Mouse (Mus musculus) CH12.LX (cell line): ENCODE data around the gene Lrp10. TPM values are rescaled to one million over a fixed set of nuclear protein-coding genes. Genes with fewer than 3 reads are reported as not detected.

ENCODE experiments used
- DNase-seq: peaks from one replicate; pipeline ENCODE4 v3.0.0-alpha.2; 2013; ENCODE audit errors: extremely low read depth
- H3K27ac ChIP-seq: 2 replicates; pipeline ENCODE4 v1.5.1; 2012; ENCODE audit warnings: low read depth, mild to moderate bottlenecking, control low read depth, moderate library complexity; ENCODE audit not compliant: insufficient read depth
- H3K27me3 ChIP-seq: replicated peaks from 2 replicates; pipeline ENCODE3; 2012; ENCODE audit warnings: inconsistent platforms
- H3K36me3 ChIP-seq, 2 experiments: replicated peaks in 1 of 2; 2 replicates each; pipeline versions ENCODE3 to v1.6.1; 2012; ENCODE audit warnings: inconsistent platforms in 1 of 2, low read length in 1 of 2, mild to moderate bottlenecking in 1 of 2, mixed read lengths in 1 of 2, moderate library complexity in 1 of 2; ENCODE audit not compliant: control insufficient read depth in 1 of 2, insufficient read depth in 1 of 2
- H3K4me1 ChIP-seq, 2 experiments: 2 replicates each; pipeline ENCODE4 v1.6.1; 2012; ENCODE audit warnings: inconsistent platforms in 1 of 2, moderate library complexity in 1 of 2; ENCODE audit not compliant: insufficient read depth in 2 of 2, control insufficient read depth in 1 of 2
- H3K4me2 ChIP-seq: 2 replicates; pipeline ENCODE4 v1.6.1; 2012; ENCODE audit warnings: low read depth, mild to moderate bottlenecking, control low read depth; ENCODE audit not compliant: poor library complexity, insufficient read depth, severe bottlenecking
- H3K4me3 ChIP-seq, 3 experiments: fragments of 150-350 bp in 1 of 3; sonication (generic) in 1 of 3; replicated peaks in 1 of 3; 2 replicates each; pipeline versions ENCODE3 to v1.5.1; 2011 to 2012; ENCODE audit warnings: low read depth in 2 of 3, low read length in 2 of 3, mild to moderate bottlenecking in 2 of 3, moderate library complexity in 2 of 3, control low read depth in 1 of 3, improper control_type of control experiment in 1 of 3, inconsistent platforms in 1 of 3, mixed read lengths in 1 of 3; ENCODE audit not compliant: poor library complexity in 1 of 3
- H3K79me2 ChIP-seq: replicated peaks from 2 replicates; pipeline ENCODE4 v1.6.1; 2012; ENCODE audit warnings: mild to moderate bottlenecking, moderate library complexity; ENCODE audit not compliant: control insufficient read depth, poor library complexity, insufficient read depth, severe bottlenecking; ENCODE audit errors: extremely low read depth
- H3K9ac ChIP-seq: 2 replicates; pipeline ENCODE4 v1.6.1; 2012; ENCODE audit warnings: low read depth, mild to moderate bottlenecking, control low read depth, moderate library complexity; ENCODE audit not compliant: insufficient read depth
- H3K9me3 ChIP-seq: replicated peaks from 2 replicates; pipeline ENCODE3; 2012; ENCODE audit warnings: low read length, inconsistent platforms, mixed read lengths
- CHD2 ChIP-seq: IDR thresholded peaks from 2 replicates; pipeline ENCODE4 v1.6.1; 2011; ENCODE audit warnings: low read length, improper control_type of control experiment
- E2F4 ChIP-seq: IDR thresholded peaks from 2 replicates; pipeline ENCODE4 v1.6.1; 2011; ENCODE audit warnings: low read depth, low read length, improper control_type of control experiment; ENCODE audit not compliant: insufficient replicate concordance
- ELF1 ChIP-seq: IDR thresholded peaks from 2 replicates; pipeline ENCODE4 v1.6.1; 2014; ENCODE audit warnings: low read depth, mild to moderate bottlenecking, inconsistent platforms, low read length, improper control_type of control experiment
- EP300 ChIP-seq: IDR thresholded peaks from 2 replicates; pipeline ENCODE4 v1.6.1; 2011; ENCODE audit warnings: low read length, improper control_type of control experiment
- ETS1 ChIP-seq: conservative IDR thresholded peaks from 2 replicates; pipeline ENCODE4 v1.6.1; 2012; ENCODE audit warnings: low read depth, mild to moderate bottlenecking, inconsistent platforms, low read length, improper control_type of control experiment, moderate library complexity
- GABPA ChIP-seq: IDR thresholded peaks from 2 replicates; pipeline ENCODE4 v1.6.1; 2012; ENCODE audit warnings: low read depth, low read length, improper control_type of control experiment, inconsistent platforms; ENCODE audit not compliant: insufficient replicate concordance
- HCFC1 ChIP-seq: IDR thresholded peaks from 2 replicates; pipeline ENCODE4 v1.6.1; 2012; ENCODE audit warnings: low read depth, mild to moderate bottlenecking, inconsistent platforms, low read length, improper control_type of control experiment
- IRF4 ChIP-seq: IDR thresholded peaks from 2 replicates; pipeline ENCODE4 v1.6.1; 2014; ENCODE audit warnings: low read depth, mild to moderate bottlenecking, inconsistent platforms, low read length, improper control_type of control experiment
- MAX ChIP-seq: IDR thresholded peaks from 2 replicates; pipeline ENCODE4 v1.6.1; 2011; ENCODE audit warnings: low read length, improper control_type of control experiment
- MAZ ChIP-seq: IDR thresholded peaks from 2 replicates; pipeline ENCODE4 v1.6.1; 2012; ENCODE audit warnings: low read depth, mild to moderate bottlenecking, inconsistent platforms, low read length, improper control_type of control experiment, moderate library complexity
- MXI1 ChIP-seq: IDR thresholded peaks from 2 replicates; pipeline ENCODE4 v1.6.1; 2011; ENCODE audit warnings: mild to moderate bottlenecking, low read depth, low read length, improper control_type of control experiment
- NRF1 ChIP-seq: IDR thresholded peaks from 2 replicates; pipeline ENCODE4 v1.6.1; 2014; ENCODE audit warnings: low read depth, mild to moderate bottlenecking, inconsistent platforms, low read length, improper control_type of control experiment, moderate library complexity
- RCOR1 ChIP-seq: conservative IDR thresholded peaks from 2 replicates; pipeline ENCODE4 v1.6.1; 2012; ENCODE audit warnings: low read depth, mild to moderate bottlenecking, inconsistent platforms, low read length, improper control_type of control experiment
- TBP ChIP-seq: conservative IDR thresholded peaks from 2 replicates; pipeline ENCODE4 v1.6.1; 2011; ENCODE audit warnings: low read depth, low read length, improper control_type of control experiment
- TCF12 ChIP-seq: IDR thresholded peaks from 2 replicates; pipeline ENCODE4 v1.6.1; 2014; ENCODE audit warnings: low read depth, mild to moderate bottlenecking, inconsistent platforms, low read length, improper control_type of control experiment
- UBTF ChIP-seq: IDR thresholded peaks from 2 replicates; pipeline ENCODE4 v1.6.1; 2012; ENCODE audit warnings: low read depth, mild to moderate bottlenecking, inconsistent platforms, low read length, improper control_type of control experiment, moderate library complexity
- ZKSCAN1 ChIP-seq: IDR thresholded peaks from 2 replicates; pipeline ENCODE4 v1.6.1; 2012; ENCODE audit warnings: low read depth, inconsistent platforms, low read length, improper control_type of control experiment, borderline replicate concordance
- dilution Hi-C: fragments of 300-500 bp; cut with MboI; formaldehyde crosslinking; loops from 2 replicates; pipeline ENCODE4 v1.14.3; 2020; ENCODE audit warnings: low sequenced_read_pairs; ENCODE audit not compliant: extremely low pct_unique_long_range_greater_than_20kb, extremely low pct_ligation_motif_present
- in situ Hi-C: fragments of 300-500 bp; cut with MboI; formaldehyde crosslinking; loops from 3 replicates; pipeline ENCODE4 v1.14.3; 2019; ENCODE audit warnings: low sequenced_read_pairs, low pct_ligation_motif_present, low pct_unique_long_range_greater_than_20kb, mixed read lengths
- polyA plus RNA-seq: library from polyadenylated mRNA; unstranded; fragments of >175 nt; gene quantifications from 2 replicates; pipeline ENCODE4 v1.2.1, GENCODE M21; 2012; ENCODE audit warnings: low read depth; ENCODE audit not compliant: insufficient read length
- total RNA-seq, 2 experiments: library from RNA; depleted of rRNA; stranded (reverse); fragments of 300-350 nt in 1 of 2; fragments of >200 nt in 1 of 2; gene quantifications; 2 replicates each; pipeline ENCODE4 v1.2.3; 2012 to 2014

Gene Lrp10
- total and polyA plus RNA-seq, 3 experiments = 28.7 to 79.8 (median 60.0) TPM

DNA sequence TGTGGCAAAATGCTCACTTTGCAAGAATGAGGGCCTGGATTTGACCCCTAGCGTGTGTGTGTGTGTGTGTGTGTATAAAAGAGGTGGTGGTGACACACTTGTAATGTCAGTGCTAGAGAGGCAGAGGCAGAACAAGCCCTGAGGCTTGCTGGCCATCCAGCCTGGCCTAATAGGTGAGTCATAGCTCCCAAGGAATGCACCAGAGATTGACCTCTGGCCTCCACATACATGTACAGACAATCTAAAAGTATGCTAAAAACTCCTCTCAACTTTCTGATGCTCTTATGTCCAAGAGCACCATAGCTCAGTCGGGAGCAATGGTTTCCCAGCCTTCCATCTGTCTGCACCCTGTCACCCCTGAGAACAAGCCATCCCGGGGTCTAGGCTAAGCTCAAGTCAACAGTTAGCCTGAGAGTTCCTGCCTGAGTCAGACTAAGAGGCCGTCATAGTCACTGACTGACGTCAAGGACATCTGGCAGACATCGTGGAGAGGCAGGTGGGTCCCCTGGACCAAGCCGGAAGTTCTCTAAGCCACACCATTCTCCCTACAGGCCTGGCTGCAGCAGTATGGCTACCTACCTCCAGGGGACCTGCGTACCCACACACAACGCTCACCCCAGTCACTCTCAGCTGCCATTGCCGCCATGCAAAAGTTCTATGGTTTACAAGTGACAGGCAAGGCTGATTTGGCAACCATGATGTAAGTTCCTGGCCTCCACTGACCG lies 28.6 kb upstream of the Lrp10 start:
- no peaks in the 10 kb centered on the region for H3K9me3 ChIP-seq
- dilution Hi-C loops = no loop called here
- no peaks in the 10 kb centered on the region for H3K27me3 ChIP-seq
- no peak overlapping the region for H3K4me3 ChIP-seq
- TF ChIP-seq UBTF (no peak), NRF1 (no peak), MAZ (no peak), TCF12 (peak; percentile 47; the same call in 1 of the 2 replicates), MXI1 (no peak), ELF1 (peak; percentile 65; the same call in 1 of the 2 replicates), ETS1 (peak; percentile 42; the same call in 1 of the 2 replicates), E2F4 (no peak), MAX (0 out of 2 replicates have a peak, but pooled peaks have one; percentile 28), TBP (no peak), RCOR1 (no peak), HCFC1 (no peak), ZKSCAN1 (no peak), IRF4 (peak; percentile 45; the same call in 1 of the 2 replicates), GABPA (no peak)
- TF ChIP-seq, all 38 proteins: peak for 5
- peaks cover 15 to 25% of the 10 kb centered on the region in 2 experiments for H3K4me1 ChIP-seq
- DNase-seq = peak; percentile 77
- H3K9ac ChIP-seq = no peak overlapping the region
- H3K27ac ChIP-seq = no peak overlapping the region
- H3K4me2 ChIP-seq = no peak overlapping the region
- H3K36me3 ChIP-seq = peaks cover 1 to 7% of the 10 kb centered on the region in 2 experiments
- no peaks in the 10 kb centered on the region for H3K79me2 ChIP-seq
- in situ Hi-C loops = loop anchor here (10.0 kb wide), 1 partner anchor 201 kb away; no protein-coding TSS in a partner anchor

- TF ChIP-seq HCFC1 = no peak
- no peak for TF ChIP-seq UBTF
- TF ChIP-seq CHD2 = no peak
- TF ChIP-seq ETS1 = no peak
- no peak for TF ChIP-seq EP300
- TF ChIP-seq, all 38 proteins: peak for 0
- Histone ChIP-seq H3K4me2 (no peak overlapping the region), H3K4me3 (no peak overlapping the region), H3K9me3 (no peaks in the 10 kb centered on the region), H3K79me2 (no peaks in the 10 kb centered on the region), H3K27ac (no peak overlapping the region), H3K36me3 (no peaks in the 10 kb centered on the region), H3K9ac (no peak overlapping the region), H3K27me3 (no peaks in the 10 kb centered on the region), H3K4me1 (peaks cover 17 to 41% of the 10 kb centered on the region in 2 experiments)
- DNase-seq = no peak
- dilution Hi-C loops = no loop called here
- in situ Hi-C loops = loop anchor here (10.0 kb wide), 1 partner anchor 204 kb away; no protein-coding TSS in a partner anchor
Measured at GRCm38 (mm10) chr14:54439155-54439554, 24.8 kb upstream of the Lrp10 start.
